Mouse (Mus musculus): Measurements from ENCODE around the gene Rnf187. TPM values are rescaled to one million over a fixed set of nuclear protein-coding genes. Genes with fewer than 3 reads are reported as not detected.

Rnf187 gene
- 100 to 1,000 TPM; 173 to 181 TPM for total RNA-seq (2021)
- long read RNA-seq, experiment 1, transcript Rnf187-201 (4 exons, 1,949 nt): major isoform, 383 of 449 reads
- long read RNA-seq, experiment 1, partial matches to known transcripts: 30 of 449 reads
- long read RNA-seq, experiment 1, other reads (novel, unspliced or antisense): 36 of 449 reads
- long read RNA-seq, experiment 2, transcript Rnf187-201 (4 exons, 1,949 nt): major isoform, 166 of 181 reads
- long read RNA-seq, experiment 2, partial matches to known transcripts: 5 of 181 reads
- long read RNA-seq, experiment 2, other reads (novel, unspliced or antisense): 10 of 181 reads

- DNase-seq: peak; percentile 95 to 96
These were observed at the start of gene Rnf187 for GRCm38 (mm10) chr11:58938322-58939087. Gene Rnf187, minus strand, starts transcription at chr11:58938916.

DNA sequence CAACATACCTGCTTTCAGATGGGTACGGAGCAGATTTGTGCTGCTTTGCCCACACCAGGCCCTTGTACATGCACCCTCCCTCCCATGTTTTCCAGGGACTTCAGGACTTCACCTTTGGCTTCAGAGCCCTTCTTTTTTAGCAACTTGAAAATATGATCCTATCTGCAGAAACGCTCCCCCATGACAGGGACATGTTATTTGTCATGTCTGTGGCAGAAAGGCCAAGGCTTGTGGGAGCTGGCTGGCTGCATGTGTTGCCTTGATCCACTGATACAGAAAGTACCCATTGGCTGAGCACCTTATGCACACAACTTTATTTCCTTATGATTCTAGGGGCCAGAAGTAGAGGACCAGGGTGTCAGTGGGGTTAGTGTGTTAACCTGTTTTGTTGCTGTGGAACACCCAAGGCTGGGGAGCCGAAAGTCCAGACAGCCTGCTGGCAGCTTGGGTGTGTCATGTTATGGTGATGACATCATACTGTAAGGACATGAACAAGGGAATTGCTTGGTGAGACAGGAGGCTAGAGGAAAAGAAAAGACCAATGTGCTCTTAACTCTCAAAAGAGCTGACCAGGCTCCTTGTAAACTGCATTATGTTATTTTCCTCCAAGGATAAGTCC is 46.7 kb upstream of the Rnf187 start:
- peak in 1 of 2 experiments; percentile 67 for DNase-seq

GRCm38 (mm10) chr11:58984657-58985056 is 45.9 kb upstream of the Rnf187 start:
- no peak for DNase-seq

- no peak for DNase-seq
These were observed 45.1 kb upstream of the Rnf187 start for GRCm38 (mm10) chr11:58983691-58984341.

GRCm38 (mm10) chr11:58982471-58983097 is 43.9 kb upstream of the Rnf187 start:
- DNase-seq: no peak

DNA sequence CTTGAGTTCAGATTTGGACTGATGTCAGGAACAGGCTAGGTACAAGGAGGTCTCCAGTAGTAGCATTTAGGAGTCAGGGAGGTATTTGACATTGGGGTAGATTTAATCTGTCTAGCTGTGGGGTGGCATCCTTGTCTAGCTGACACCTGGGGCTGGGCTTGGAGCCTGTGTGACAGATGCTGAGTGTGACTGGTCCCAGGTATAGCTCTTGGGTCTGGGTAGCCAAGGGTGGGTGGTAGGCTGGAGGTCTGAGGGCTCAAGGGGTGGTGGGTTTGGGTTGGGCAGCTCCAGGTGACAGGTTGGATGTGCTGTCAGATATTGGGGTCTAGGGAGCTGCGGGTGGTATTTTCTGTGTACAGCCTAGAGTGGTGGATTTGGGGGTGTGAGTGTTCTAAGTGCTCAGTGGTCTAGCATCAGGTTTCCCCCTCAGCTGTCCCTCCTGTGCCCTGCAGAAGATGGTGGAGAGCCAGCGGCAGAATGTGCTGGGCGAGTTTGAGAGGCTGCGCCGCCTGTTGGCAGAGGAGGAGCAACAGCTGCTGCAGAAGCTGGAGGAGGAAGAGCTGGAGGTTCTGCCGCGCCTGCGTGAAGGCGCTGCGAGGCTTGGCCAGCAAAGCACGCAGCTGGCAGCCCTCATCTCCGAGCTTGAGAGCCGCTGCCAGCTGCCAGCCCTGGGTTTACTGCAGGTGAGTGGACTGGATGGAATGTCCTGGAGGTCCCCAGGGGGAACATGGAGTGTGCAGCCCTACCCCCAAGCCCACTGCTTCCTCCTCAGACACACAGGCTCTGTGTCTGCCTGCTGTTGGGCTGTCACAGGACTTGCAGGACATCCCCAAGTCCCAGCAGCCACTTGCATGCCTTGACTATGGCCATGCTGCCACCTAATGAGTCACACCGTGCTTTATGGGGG is 43.1 kb upstream of the Rnf187 start:
- peak; percentile 50 to 77 for DNase-seq

DNA sequence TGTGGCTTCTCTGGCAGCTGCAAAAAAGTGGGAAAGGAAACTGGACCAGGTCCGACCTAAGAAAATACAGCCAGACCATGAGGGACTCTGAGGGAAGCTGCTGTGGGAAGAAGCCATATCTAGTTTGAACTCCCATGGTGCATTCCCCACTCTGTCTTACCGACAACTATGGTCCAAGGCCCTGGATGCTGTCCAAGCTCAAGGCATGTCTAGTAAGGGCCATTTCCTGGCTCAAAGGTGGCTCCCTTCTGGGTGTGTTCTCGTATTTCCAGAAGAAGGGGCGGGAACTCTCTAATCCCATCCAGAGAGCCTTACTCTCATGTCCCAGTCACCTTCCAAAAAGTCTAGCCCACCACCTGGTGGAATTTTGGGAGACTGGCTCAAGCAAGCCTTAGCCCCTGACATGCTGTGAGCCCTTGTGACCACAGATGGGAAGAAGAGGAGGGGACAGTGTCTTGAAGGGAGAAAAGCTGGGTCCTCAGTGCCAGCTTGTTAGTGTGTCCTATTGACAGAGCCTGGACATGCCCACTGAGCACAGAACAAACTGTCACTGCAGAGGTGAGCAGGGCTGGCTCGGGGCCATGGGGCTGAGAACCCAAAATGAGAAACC is 41.8 kb upstream of the Rnf187 start:
- DNase-seq: peak; percentile 42 to 54

- DNase-seq: peak in 1 of 2 experiments; percentile 25
These were observed 40.9 kb upstream of the Rnf187 start for GRCm38 (mm10) chr11:58979661-58980060.

- DNase-seq: no peak
These were observed 40.5 kb upstream of the Rnf187 start for GRCm38 (mm10) chr11:58979183-58979582.

DNA sequence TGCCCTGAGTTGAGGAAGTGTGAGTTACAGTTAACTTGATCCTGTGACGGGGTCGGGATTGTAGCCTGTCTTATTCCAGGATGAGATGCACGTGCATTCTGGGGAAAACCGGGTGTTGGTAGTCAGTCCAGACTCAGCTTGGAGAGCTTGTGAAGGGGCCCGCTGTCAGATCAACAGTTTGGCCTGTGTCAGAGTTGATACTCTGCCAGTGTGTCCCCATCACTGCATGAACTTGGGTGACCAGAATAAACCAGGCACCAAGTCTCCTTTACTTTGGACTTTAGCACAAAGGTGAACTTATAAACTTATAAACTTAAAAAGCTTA is 40.0 kb upstream of the Rnf187 start:
- DNase-seq: no peak

- peak; percentile 68 to 77 for DNase-seq
These were observed 39.5 kb upstream of the Rnf187 start, which contains the start of gene Trim11 for GRCm38 (mm10) chr11:58978027-58978705. Gene Trim11, plus strand, starts transcription at chr11:58978093.

GRCm38 (mm10) chr11:58977607-58978026 is 38.9 kb upstream of the Rnf187 start:
- no peak for DNase-seq

DNA sequence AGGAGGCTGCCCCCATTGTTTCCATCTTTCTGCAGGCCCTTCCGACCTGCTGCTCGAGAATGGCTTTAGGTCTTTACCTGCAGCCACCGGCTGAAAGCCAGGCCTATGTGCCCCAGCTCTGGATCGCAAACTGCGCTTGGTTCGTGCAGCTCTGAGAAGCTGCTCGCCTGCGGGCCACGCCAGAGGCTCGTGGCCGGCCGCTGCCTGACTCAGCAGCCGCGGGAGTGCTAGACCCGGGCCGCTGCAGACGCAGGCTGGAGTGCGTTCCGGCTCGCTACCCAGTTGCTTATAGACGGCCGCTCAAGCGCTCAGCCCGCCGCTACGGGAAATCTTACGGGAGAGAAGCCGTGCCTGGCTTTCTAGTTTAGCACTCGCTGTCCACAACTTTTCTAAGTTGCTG is 38.4 kb upstream of the Rnf187 start:
- peak; percentile 61 to 69 for DNase-seq

- no peak for DNase-seq
These were observed 35.7 kb upstream of the Rnf187 start for GRCm38 (mm10) chr11:58974414-58974813.

DNA sequence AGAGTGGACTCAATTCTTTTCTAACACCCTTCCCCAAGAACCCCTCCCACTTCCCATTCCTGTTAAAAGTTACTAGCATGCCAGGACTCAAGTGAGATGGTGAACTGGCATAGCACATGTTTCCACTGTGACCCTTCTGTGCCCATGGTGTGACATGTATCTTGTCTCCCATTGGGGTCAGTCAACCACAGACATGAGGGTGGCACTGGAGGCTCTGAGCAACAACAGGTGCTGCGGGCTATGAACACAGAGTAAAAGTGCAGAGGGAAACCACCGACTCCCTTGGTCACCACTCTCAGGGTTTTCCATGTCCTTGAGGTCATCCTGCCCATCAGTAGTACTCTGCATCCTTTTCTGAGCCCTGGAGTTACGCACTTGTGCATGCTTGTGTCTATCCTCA is 33.1 kb upstream of the Rnf187 start:
- DNase-seq: no peak

DNA sequence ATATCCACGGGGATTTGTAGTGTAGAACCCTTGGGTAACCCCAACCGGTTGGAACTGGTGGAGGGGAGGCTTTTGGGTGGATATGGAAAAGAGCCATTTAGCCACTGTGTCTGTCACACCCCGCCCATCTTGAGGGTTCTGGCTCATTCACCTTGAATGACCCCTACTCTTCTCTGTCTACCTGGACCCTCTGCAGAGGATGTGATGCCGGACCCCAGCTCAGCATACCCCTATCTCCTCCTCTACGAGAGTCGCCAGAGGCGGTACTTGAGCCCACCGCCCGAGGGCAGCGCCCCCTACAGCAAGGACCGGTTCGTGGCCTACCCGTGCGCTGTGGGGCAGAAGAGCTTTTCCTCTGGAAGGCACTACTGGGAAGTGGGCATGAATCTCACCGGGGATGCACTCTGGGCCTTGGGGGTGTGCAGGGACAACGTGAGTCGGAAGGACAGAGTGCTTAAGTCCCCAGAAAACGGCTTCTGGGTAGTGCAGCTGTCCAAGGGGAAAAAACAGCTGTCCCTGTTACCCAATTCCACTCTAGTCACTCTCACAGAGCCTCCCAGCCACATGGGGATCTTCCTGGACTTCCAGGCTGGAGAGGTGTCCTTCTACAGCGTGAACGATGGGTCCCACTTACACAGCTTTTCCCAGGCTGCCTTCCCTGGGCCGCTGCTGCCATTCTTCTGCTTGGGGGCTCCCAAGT is 32.3 kb upstream of the Rnf187 start:
- no peak for DNase-seq

DNA sequence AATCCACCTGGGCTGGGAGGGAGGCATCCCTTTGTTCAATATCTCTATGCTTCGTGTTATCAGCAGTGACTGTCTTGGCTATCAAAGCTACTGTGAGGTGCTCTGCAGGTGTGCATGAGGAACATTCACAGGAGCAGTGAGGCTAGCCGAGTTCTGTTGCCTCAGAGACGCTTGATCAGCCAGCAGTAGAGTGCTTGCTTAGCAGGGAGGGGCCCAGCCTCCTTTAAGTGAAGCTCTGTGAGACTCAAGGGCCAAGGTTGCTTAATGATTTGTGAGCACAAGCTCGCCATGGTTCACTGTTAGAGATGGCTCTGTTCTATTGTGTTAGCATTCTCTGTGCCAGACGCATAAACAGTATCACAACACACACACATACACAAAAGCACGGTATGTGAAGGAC is 30.9 kb upstream of the Rnf187 start:
- DNase-seq: peak in 1 of 2 experiments; percentile 34

GRCm38 (mm10) chr11:58969027-58969426 is 30.3 kb upstream of the Rnf187 start:
- no peak for DNase-seq

DNA sequence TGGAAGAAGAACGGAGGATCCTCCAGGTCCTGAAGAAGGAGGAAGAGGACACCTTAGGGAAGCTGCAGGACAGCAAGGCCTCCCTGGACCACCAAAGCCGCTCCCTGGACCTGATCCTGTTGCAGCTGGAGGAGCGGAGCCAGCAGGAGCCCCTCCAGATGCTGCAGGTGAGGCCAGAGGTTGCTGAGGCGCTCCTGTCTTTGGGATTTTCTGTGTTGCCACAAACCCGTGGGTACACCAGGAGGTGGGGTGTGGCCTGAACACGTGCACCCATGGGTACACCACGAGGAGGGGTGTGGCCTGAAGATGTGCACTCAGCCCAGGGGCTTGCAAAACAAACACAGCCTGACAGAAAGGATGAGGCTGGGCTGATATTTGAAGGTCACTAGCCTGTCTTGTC is 29.8 kb upstream of the Rnf187 start:
- no peak for DNase-seq
